Mouse (Mus musculus): ENCODE measurements around the gene Ccdc30.

DNA sequence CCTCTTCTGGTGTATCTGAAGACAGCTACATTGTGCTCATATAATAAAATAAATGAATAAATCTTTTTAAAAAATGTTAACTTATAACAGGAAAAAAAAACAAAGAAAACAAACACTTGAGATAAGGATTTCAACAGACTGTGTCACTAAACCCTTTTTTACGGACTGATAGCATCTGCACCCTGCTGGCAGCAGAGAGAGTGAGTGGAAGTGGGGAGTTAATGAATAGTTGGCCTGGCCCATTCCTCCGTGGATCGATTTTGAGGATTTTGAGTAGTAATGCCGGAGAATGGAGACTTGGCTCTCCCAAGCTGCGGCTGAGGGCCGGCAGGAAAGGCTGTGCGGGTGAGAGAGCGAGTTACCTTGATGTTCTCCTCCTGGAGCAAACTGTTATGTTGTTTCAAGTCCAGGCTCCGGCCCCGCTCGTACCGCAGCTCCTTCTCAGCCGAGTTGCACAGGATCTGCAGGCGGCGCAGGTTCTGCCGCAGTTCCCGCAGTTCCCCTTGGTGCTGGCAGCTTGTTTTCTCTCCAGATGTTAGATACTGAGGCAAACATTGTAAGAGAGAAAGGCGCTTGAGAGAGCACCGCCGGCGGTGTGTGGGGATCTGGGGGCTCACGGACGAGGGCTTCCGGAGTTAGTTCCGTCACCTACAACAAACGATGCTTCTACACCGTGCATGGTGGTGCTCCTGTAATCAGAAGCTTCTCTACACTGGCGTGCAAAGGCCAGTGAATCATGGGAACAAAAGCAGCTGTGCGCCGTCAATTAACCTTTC lies 55.9 kb downstream of the Ccdc30 start:
- TF ChIP-seq POLR2A (IDR thresholded peaks at IDR 0.05; ENCODE audit: control insufficient read depth in 1 of 2, insufficient read depth in 1 of 2, low read depth in 1 of 2, low read length in 2 of 2, poor library complexity in 1 of 2) (no peak), MEF2A (IDR thresholded peaks at IDR 0.05; ENCODE audit: extremely low read depth, insufficient replicate concordance, low read depth, low read length, poor library complexity, severe bottlenecking) (no peak), CTCF (IDR thresholded peaks at IDR 0.05 in 2 of 3, conservative IDR thresholded peaks at IDR 0.05 in 1 of 3; ENCODE audit: control insufficient read depth in 1 of 3, insufficient read depth in 1 of 3, low read depth in 2 of 3, low read length in 3 of 3, poor library complexity in 1 of 3, severe bottlenecking in 1 of 3) (no peak), CHD2 (IDR thresholded peaks at IDR 0.05; ENCODE audit: low read length) (no peak), MAFK (IDR thresholded peaks at IDR 0.05; ENCODE audit: borderline replicate concordance, low read depth, low read length) (no peak), ELF1 (IDR thresholded peaks at IDR 0.05; ENCODE audit: low read depth, low read length) (no peak), MXI1 (IDR thresholded peaks at IDR 0.05; ENCODE audit: low read depth, low read length) (no peak), USF1 (IDR thresholded peaks at IDR 0.05; ENCODE audit: low read depth, low read length) (no peak)
